Mouse (Mus musculus): ENCODE measurements around the gene Tmem50a. TPM values are rescaled to one million over a fixed set of nuclear protein-coding genes. Genes with fewer than 3 reads are reported as not detected.

The Tmem50a gene
- 175 TPM for total RNA-seq (2023)

DNA sequence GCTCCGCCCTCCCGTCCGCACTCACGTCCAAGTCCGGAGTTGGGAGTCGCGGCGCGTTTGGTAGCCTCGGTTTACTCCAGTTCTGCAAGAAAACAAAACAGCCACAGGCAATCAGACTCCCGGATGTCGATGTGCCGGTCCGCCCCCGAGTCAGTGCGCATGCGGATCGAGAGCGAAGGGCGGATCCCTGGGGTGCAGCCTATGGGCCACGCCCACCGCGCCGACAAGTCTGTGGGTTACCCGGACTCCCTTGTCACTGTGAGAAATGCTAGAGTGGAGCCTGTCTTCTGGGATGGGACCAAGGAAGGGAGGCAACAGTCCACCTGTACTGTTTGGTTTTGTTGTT is at the start of gene Tmem50a:
Tmem50a (minus strand) TSS at position 161 of the 346 bp plus-strand sequence.

DNA sequence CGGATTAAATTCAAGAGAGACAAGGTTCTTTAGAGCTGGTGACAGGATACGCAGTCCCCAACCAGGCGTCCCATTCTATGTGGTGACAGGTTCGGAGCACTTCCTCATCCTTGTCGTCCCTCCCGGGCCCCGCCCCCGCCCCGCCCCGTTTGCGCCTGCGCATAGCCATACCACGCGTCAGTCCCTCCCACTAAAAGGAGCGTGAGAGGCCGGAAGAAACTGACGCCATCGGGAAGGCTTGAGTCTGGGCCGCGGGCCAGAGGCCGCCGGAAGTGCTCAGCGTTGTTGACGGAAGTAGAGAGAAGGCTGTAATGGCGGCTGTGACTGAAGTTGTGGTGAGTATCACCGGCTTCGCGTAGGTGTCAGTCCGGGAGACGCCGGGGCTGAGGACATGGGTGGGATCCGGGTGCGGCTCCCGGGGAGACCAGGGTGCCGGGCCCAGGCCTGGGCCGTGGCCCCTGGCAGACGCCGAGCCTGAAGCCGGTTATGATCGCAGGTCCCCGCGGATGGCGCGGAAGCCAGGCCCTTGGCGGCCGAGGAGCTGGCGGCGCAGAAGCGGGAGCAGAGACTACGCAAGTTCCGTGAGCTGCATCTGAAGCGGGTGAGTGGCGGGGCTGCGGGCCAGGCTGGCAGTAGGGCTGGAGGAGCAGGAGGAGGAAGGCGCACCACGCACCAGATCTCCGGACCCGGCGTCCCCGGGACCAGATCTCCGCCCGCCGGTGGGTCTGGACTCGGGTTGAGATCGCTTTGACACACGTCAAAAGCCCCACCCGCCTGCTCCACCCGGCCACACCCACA is 16.1 kb upstream of the Tmem50a start, which contains the start of gene Syf2:
Syf2 (plus strand) TSS at position 215 of the 798 bp plus-strand sequence.

DNA sequence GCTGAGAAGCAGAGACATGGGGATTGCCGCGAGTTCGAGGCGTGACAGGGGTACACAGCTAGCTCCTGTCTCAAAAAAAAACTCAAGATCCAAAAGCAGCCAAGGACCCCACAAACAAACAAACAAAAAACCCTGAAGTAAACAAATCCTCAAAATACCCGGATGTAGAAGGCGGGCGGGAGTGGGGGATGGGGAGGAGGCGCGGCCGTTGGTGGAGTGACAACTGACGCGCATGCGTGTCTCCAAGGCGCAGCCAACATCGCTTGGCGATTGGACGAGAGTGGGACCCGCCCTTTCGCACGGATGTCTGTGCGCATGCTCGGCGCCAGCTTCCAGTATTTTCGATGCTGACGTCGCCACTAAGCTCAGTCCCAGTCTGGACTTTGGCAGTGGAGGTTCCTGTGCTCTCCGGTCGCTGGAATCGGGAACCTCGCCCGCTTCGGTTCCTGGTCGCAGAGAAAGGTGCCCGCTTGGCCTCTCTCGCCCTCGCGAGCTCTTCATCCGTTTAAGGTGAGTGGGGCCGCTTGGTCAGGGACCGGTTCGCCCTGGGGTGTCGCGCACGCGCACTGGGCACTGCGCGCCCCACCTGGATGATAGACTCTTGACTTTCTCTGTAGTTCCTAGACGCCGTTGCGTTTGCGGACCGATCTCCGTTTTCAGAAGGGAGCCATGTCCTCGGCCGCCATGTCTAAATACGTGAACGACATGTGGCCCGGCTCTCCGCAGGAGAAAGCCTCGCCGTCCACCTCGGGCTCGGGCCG is 8.6 kb upstream of the Tmem50a start, which contains the start of gene Rsrp1:
Rsrp1 (plus strand) TSS at position 335 of the 761 bp plus-strand sequence.

DNA sequence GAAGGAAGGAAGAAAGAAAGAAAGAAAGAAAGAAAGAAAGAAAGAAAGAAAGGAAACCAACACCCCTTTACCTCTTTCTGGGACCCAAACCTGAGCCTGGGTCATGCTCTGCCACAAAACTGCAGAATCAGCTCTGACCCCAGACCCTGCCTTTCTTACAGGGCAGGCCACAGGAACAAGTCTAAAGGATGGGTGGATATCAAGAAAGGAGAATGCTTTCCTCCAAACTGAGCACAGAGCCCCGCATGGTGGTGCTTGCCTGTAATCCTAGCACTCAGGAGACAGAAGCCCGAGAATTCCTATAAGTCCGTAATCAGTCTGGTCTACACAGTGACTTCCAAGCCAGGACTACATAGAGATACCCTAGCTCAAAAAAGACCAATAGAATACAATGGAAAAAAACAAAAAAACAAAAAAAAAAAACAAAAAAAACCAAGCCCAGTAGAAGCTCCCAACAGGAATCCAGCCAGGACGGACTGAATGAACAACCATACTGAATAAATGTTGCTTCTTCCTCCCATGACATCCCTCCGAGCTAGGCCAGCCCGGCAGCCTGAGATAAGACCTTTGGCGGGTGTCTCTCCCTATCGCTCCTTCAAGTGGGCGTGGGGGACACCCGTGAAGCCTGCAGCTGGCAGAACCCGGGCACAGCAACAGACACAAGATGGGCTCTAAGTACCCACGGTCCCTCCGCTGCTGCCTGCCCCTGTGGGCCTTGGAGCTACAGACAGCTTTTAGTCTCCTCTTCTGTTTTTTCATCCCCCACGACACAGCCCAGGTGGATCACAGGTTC is 50.7 kb downstream of the Tmem50a start, which contains the start of gene Rhd:
Rhd (plus strand) TSS at position 600 of the 793 bp plus-strand sequence.

GRCm38 (mm10) chr4:134853259-134853636 is 61.6 kb downstream of the Tmem50a start, which contains the start of gene Maco1:
Gene Maco1, minus strand, starts transcription at chr4:134853345.

Other genes starting within 250 kb of the Tmem50a start
- 9.1 TPM for gene Man1c1, start 210.7 kb downstream of the Tmem50a start, total RNA-seq (2023)
- 130 TPM for gene Ldlrap1, start 147.0 kb downstream of the Tmem50a start, total RNA-seq (2023)
- 32.0 TPM for gene Maco1, start 61.7 kb downstream of the Tmem50a start, total RNA-seq (2023)
- not detected for gene Rhd, start 50.5 kb downstream of the Tmem50a start, total RNA-seq (2023)
- 452 TPM for gene Rsrp1, start 8.6 kb upstream of the Tmem50a start, total RNA-seq (2023)
- gene Syf2, start 15.9 kb upstream of the Tmem50a start, total RNA-seq (2023): 235 TPM
- 126 TPM for gene Runx3, start 205.6 kb upstream of the Tmem50a start, total RNA-seq (2023)